Mouse (Mus musculus): ENCODE results near the gene Cox4i2. TPM values are rescaled to one million over a fixed set of nuclear protein-coding genes. Genes with fewer than 3 reads are reported as not detected.

The Cox4i2 gene
- polyA plus RNA-seq, 1 experiment from 2014 or later: 5.4 TPM

- H3K36me3 ChIP-seq (ENCODE audit: control insufficient read depth, insufficient read depth, low read length): no peaks in the 10 kb centered on the region
- peaks cover 5% of the 10 kb centered on the region; the same call in 1 of the 2 replicates for H3K4me1 ChIP-seq (ENCODE audit: control insufficient read depth, insufficient read depth, low read length)
- H3K4me3 ChIP-seq (replicated peaks; ENCODE audit: low read depth, low read length): no peak overlapping the region
- no peak overlapping the region for H3K27ac ChIP-seq (replicated peaks; ENCODE audit: low read depth, low read length)
- DNase-seq: peak; percentile 52
- no peak overlapping the region for H3K9ac ChIP-seq (replicated peaks; ENCODE audit: low read length)
- H3K27me3 ChIP-seq (ENCODE audit: control insufficient read depth, insufficient read depth, low read length): no peaks in the 10 kb centered on the region
- 64% methylated on average over 12 of the region's 12 CpGs for WGBS
- no peak for ATAC-seq (ENCODE audit: low FRiP score, low TSS enrichment)
- H3K4me2 ChIP-seq (ENCODE audit: low read length): no peak overlapping the region
- no peaks in the 10 kb centered on the region for H3K9me3 ChIP-seq (ENCODE audit: control insufficient read depth, low read length)
These were observed 13.8 kb downstream of the Cox4i2 start for GRCm38 (mm10) chr2:152767618-152768271.

GRCm38 (mm10) chr2:152769677-152770076, 15.7 kb downstream of the Cox4i2 start:
- Histone ChIP-seq H3K4me2 (ENCODE audit: low read length) (no peak overlapping the region), H3K27me3 (ENCODE audit: control insufficient read depth, insufficient read depth, low read length) (no peaks in the 10 kb centered on the region), H3K4me3 (replicated peaks; ENCODE audit: low read depth, low read length) (no peak overlapping the region), H3K36me3 (ENCODE audit: control insufficient read depth, insufficient read depth, low read length) (no peaks in the 10 kb centered on the region), H3K9ac (replicated peaks; ENCODE audit: low read length) (no peak overlapping the region), H3K27ac (replicated peaks; ENCODE audit: low read depth, low read length) (no peak overlapping the region), H3K4me1 (ENCODE audit: control insufficient read depth, insufficient read depth, low read length) (peaks cover under 1% of the 10 kb centered on the region; the same call in 1 of the 2 replicates), H3K9me3 (ENCODE audit: control insufficient read depth, low read length) (no peaks in the 10 kb centered on the region)
- no peak for ATAC-seq (ENCODE audit: low FRiP score, low TSS enrichment)
- DNase-seq: no peak
- 89% methylated on average over 7 of the region's 7 CpGs for WGBS

GRCm38 (mm10) chr2:152771571-152771970, 17.6 kb downstream of the Cox4i2 start:
- 95% methylated on average over 9 of the region's 9 CpGs for WGBS
- Histone ChIP-seq H3K27ac (replicated peaks; ENCODE audit: low read depth, low read length) (no peak overlapping the region), H3K9me3 (ENCODE audit: control insufficient read depth, low read length) (no peaks in the 10 kb centered on the region), H3K27me3 (ENCODE audit: control insufficient read depth, insufficient read depth, low read length) (no peaks in the 10 kb centered on the region), H3K36me3 (ENCODE audit: control insufficient read depth, insufficient read depth, low read length) (0 out of 2 replicates have a peak, but pooled peaks cover under 1% of the 10 kb centered on the region), H3K9ac (replicated peaks; ENCODE audit: low read length) (no peak overlapping the region), H3K4me1 (ENCODE audit: control insufficient read depth, insufficient read depth, low read length) (no peaks in the 10 kb centered on the region), H3K4me2 (ENCODE audit: low read length) (no peak overlapping the region), H3K4me3 (replicated peaks; ENCODE audit: low read depth, low read length) (no peak overlapping the region)
- no peak for DNase-seq
- ATAC-seq (ENCODE audit: low FRiP score, low TSS enrichment): no peak

DNA sequence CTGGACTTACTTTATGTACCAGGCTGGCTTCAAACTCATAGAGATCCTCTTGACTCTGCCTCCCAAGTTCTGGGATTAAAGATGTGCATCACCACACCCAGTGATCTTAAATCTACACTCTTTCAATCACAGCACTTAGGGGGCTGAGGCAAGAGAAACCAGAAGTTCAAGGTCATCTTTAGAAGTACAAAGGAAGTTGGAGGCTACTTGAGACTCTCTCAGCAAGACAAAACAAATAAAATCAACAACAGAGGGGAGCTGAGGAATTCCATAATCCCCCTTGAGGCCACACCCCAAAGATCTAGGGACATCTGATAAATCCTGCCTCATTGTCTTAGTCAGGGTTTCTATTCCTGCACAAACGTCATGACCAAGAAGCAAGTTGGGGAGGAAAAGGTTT, 18.3 kb downstream of the Cox4i2 start:
- Histone ChIP-seq H3K27ac (replicated peaks; ENCODE audit: low read depth, low read length) (no peak overlapping the region), H3K4me2 (ENCODE audit: low read length) (no peak overlapping the region), H3K9me3 (ENCODE audit: control insufficient read depth, low read length) (no peaks in the 10 kb centered on the region), H3K9ac (replicated peaks; ENCODE audit: low read length) (no peak overlapping the region), H3K4me3 (replicated peaks; ENCODE audit: low read depth, low read length) (no peak overlapping the region), H3K27me3 (ENCODE audit: control insufficient read depth, insufficient read depth, low read length) (no peaks in the 10 kb centered on the region), H3K36me3 (ENCODE audit: control insufficient read depth, insufficient read depth, low read length) (0 out of 2 replicates have a peak, but pooled peaks cover 3% of the 10 kb centered on the region), H3K4me1 (ENCODE audit: control insufficient read depth, insufficient read depth, low read length) (no peaks in the 10 kb centered on the region)
- ATAC-seq (ENCODE audit: low FRiP score, low TSS enrichment): no peak
- WGBS: 8% methylated on average over 1 of the region's 1 CpGs
- DNase-seq: no peak

DNA sequence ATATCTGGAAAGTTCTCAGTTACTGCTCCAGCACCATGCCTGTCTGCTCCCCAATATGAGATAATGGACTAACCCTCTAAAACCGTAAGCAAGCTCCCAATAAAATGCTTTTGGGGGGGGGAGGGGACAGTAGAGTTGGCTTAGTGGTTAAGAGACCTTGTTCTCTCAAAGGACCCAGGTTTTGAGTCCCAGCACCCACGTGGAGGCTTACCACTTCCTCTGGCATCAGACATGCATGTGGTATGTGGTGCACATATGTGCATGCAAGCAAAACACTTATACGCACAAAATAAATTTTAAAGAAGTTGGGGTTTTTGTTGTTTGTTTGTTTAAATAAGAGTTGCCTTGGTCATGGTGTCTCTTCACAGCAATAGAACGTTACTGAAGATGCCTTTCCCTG, 21.4 kb downstream of the Cox4i2 start:
- 84% methylated on average over 4 of the region's 4 CpGs for WGBS
- Histone ChIP-seq H3K4me3 (replicated peaks; ENCODE audit: low read depth, low read length) (no peak overlapping the region), H3K9me3 (ENCODE audit: control insufficient read depth, low read length) (no peaks in the 10 kb centered on the region), H3K27me3 (ENCODE audit: control insufficient read depth, insufficient read depth, low read length) (no peaks in the 10 kb centered on the region), H3K4me1 (ENCODE audit: control insufficient read depth, insufficient read depth, low read length) (no peaks in the 10 kb centered on the region), H3K4me2 (ENCODE audit: low read length) (no peak overlapping the region), H3K36me3 (ENCODE audit: control insufficient read depth, insufficient read depth, low read length) (peaks cover 13% of the 10 kb centered on the region), H3K27ac (replicated peaks; ENCODE audit: low read depth, low read length) (no peak overlapping the region), H3K9ac (replicated peaks; ENCODE audit: low read length) (no peak overlapping the region)
- DNase-seq (no peak), ATAC-seq (ENCODE audit: low FRiP score, low TSS enrichment) (no peak)

DNA sequence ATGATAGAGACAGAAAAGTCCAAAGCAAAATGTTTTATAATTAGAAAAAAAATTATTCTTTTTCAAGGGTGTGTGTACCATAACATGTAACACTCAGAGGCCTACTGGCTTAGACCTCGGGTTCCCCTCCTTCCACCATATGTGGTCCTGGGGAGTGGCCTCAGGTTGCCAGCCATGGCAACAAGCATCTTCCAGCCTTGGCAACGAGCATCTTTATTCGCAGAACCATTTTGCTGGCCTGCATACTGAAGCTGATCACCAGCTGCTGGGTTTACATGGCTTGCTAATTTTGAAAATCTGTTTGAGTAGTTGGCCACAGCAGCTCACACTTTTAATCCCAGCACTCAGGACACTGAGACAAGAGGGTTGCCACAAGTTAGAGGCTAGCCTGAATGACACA, 22.0 kb downstream of the Cox4i2 start:
- 80% methylated on average over 3 of the region's 3 CpGs for WGBS
- no peaks in the 10 kb centered on the region for H3K4me1 ChIP-seq (ENCODE audit: control insufficient read depth, insufficient read depth, low read length)
- H3K4me2 ChIP-seq (ENCODE audit: low read length): no peak overlapping the region
- DNase-seq (no peak), ATAC-seq (ENCODE audit: low FRiP score, low TSS enrichment) (no peak)
- peaks cover 20% of the 10 kb centered on the region for H3K36me3 ChIP-seq (ENCODE audit: control insufficient read depth, insufficient read depth, low read length)
- H3K9ac ChIP-seq (replicated peaks; ENCODE audit: low read length): no peak overlapping the region
- no peak overlapping the region for H3K27ac ChIP-seq (replicated peaks; ENCODE audit: low read depth, low read length)
- H3K27me3 ChIP-seq (ENCODE audit: control insufficient read depth, insufficient read depth, low read length): no peaks in the 10 kb centered on the region
- no peaks in the 10 kb centered on the region for H3K9me3 ChIP-seq (ENCODE audit: control insufficient read depth, low read length)
- H3K4me3 ChIP-seq (replicated peaks; ENCODE audit: low read depth, low read length): no peak overlapping the region

DNA sequence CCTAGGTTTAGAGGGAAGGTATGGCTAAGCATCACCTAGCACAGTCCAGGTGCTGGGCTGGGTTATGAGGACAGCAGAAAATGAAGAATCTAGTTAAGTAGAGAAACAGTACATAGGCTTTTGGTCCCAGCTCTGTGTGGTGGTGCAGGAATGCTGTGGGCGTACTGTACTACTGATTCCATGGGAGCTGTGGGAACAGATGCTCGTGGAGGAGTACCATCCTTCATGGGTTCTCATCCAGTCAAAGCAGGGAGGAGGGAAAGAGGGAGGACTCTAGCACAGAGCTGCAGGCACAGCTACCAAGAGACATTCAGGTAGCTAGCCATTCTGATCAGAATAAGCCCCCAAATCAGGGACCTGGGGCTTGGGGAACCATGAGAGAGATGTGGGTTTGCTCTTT, 22.5 kb downstream of the Cox4i2 start:
- 96% methylated on average over 2 of the region's 2 CpGs for WGBS
- ATAC-seq (ENCODE audit: low FRiP score, low TSS enrichment) (no peak), DNase-seq (no peak)
- Histone ChIP-seq H3K9ac (replicated peaks; ENCODE audit: low read length) (no peak overlapping the region), H3K4me1 (ENCODE audit: control insufficient read depth, insufficient read depth, low read length) (no peaks in the 10 kb centered on the region), H3K4me3 (replicated peaks; ENCODE audit: low read depth, low read length) (no peak overlapping the region), H3K4me2 (ENCODE audit: low read length) (no peak overlapping the region), H3K27ac (replicated peaks; ENCODE audit: low read depth, low read length) (no peak overlapping the region), H3K36me3 (ENCODE audit: control insufficient read depth, insufficient read depth, low read length) (peaks cover 24% of the 10 kb centered on the region), H3K27me3 (ENCODE audit: control insufficient read depth, insufficient read depth, low read length) (no peaks in the 10 kb centered on the region), H3K9me3 (ENCODE audit: control insufficient read depth, low read length) (no peaks in the 10 kb centered on the region)

DNA sequence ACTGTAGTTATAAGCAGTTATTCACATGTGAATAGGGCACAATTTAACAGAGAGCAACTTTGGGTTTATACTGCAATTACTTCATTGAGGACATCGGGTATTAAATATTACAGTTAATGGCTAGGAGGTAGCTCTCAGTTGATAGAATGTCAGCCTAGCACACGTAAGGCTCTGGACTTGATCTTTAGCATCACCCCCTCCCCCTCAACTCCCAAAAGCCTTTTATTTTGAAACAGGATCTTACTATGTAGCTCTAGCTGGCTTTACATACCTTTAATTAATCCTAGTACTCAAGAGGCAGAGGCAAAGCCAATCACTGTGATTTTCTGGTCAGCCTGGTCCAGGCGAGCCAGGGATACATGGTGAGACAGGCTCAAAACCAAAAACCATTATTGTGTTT, 23.1 kb downstream of the Cox4i2 start:
- Histone ChIP-seq H3K27ac (replicated peaks; ENCODE audit: low read depth, low read length) (no peak overlapping the region), H3K4me1 (ENCODE audit: control insufficient read depth, insufficient read depth, low read length) (no peaks in the 10 kb centered on the region), H3K4me3 (replicated peaks; ENCODE audit: low read depth, low read length) (no peak overlapping the region), H3K27me3 (ENCODE audit: control insufficient read depth, insufficient read depth, low read length) (no peaks in the 10 kb centered on the region), H3K36me3 (ENCODE audit: control insufficient read depth, insufficient read depth, low read length) (peaks cover 30% of the 10 kb centered on the region), H3K4me2 (ENCODE audit: low read length) (no peak overlapping the region), H3K9ac (replicated peaks; ENCODE audit: low read length) (no peak overlapping the region), H3K9me3 (ENCODE audit: control insufficient read depth, low read length) (no peaks in the 10 kb centered on the region)
- DNase-seq (no peak), ATAC-seq (ENCODE audit: low FRiP score, low TSS enrichment) (no peak)
- WGBS: 89% methylated on average over 3 of the region's 3 CpGs

DNA sequence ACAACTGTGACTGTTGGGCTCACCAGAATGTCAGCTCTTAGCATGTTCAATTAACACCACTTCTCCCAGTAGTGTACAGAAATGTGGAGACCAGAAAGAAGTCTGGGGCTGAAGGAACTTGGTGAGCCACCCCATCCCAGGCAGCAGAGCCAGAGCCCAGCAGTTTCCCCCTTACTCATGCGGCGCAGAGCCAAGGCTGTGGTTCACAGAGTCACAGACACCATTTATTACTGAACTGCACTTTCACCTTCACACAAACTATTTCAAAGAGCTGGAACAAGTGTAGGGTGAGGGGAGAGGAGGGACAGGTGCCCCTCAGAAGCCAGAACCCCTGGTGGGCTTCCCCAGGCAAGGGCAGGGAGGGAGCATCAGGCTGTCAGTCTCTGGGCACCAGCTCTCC, 26.5 kb downstream of the Cox4i2 start:
- Histone ChIP-seq H3K9me3 (ENCODE audit: control insufficient read depth, low read length) (no peaks in the 10 kb centered on the region), H3K9ac (replicated peaks; ENCODE audit: low read length) (no peak overlapping the region), H3K4me1 (ENCODE audit: control insufficient read depth, insufficient read depth, low read length) (no peaks in the 10 kb centered on the region), H3K4me3 (replicated peaks; ENCODE audit: low read depth, low read length) (no peak overlapping the region), H3K27ac (replicated peaks; ENCODE audit: low read depth, low read length) (no peak overlapping the region), H3K27me3 (ENCODE audit: control insufficient read depth, insufficient read depth, low read length) (no peaks in the 10 kb centered on the region), H3K36me3 (ENCODE audit: control insufficient read depth, insufficient read depth, low read length) (peaks cover 31% of the 10 kb centered on the region), H3K4me2 (ENCODE audit: low read length) (no peak overlapping the region)
- no peak for ATAC-seq (ENCODE audit: low FRiP score, low TSS enrichment)
- DNase-seq: no peak
- 96% methylated on average over 2 of the region's 2 CpGs for WGBS

Data from midbrain, embryonic 14.5 days (tissue).